Mouse (Mus musculus): Measurements from ENCODE around the gene C1qtnf6. TPM values are rescaled to one million over a fixed set of nuclear protein-coding genes. Genes with fewer than 3 reads are reported as not detected.

Gene C1qtnf6
- total and polyA plus RNA-seq, 3 experiments: 0.15 to 1.3 TPM; not detected in 1

GRCm38 (mm10) chr15:78572270-78572600, 41.0 kb upstream of the C1qtnf6 start:
- H3K27ac ChIP-seq (ENCODE audit: control insufficient read depth, low read depth, low read length): peak overlapping the region; percentile 84
- H3K4me3 ChIP-seq (ENCODE audit: control insufficient read depth in 1 of 2, insufficient read depth in 1 of 2, low read depth in 2 of 2, low read length in 2 of 2): peak overlapping the region; percentile 71 to 75
- peak overlapping the region; percentile 68 for H3K9ac ChIP-seq (ENCODE audit: control insufficient read depth, low read depth, low read length, poor library complexity, severe bottlenecking)
- H3K9me3 ChIP-seq (replicated peaks; ENCODE audit: insufficient read depth, low read length): no peaks in the 10 kb centered on the region
- H3K4me1 ChIP-seq (ENCODE audit: control insufficient read depth in 1 of 2, insufficient read depth in 2 of 2, low read length in 2 of 2): peaks cover 0 to 24% of the 10 kb centered on the region in 2 experiments; a peak in 3 of 4 replicates
- H3K79me2 ChIP-seq (ENCODE audit: control insufficient read depth, insufficient read depth, low read length, poor library complexity): peaks cover 18% of the 10 kb centered on the region
- H3K36me3 ChIP-seq (ENCODE audit: control insufficient read depth in 1 of 2, insufficient read depth in 2 of 2, low read length in 2 of 2): peaks cover 8 to 13% of the 10 kb centered on the region in 2 experiments; a peak in 3 of 4 replicates
- DNase-seq (ENCODE audit: low read depth, low spot score): no peak
- H3K27me3 ChIP-seq (ENCODE audit: control insufficient read depth in 1 of 2, insufficient read depth in 2 of 2, low read length in 2 of 2): no peaks in the 10 kb centered on the region
- TF ChIP-seq GABPA (IDR thresholded peaks at IDR 0.05; ENCODE audit: low read depth, low read length) (no peak), TAL1 (IDR thresholded peaks at IDR 0.05; ENCODE audit: low read length) (no peak), EP300 (IDR thresholded peaks at IDR 0.05; ENCODE audit: low read depth in 1 of 2, low read length in 2 of 2) (no peak), SMC3 (IDR thresholded peaks at IDR 0.05; ENCODE audit: low read depth, low read length) (no peak), MEF2A (IDR thresholded peaks at IDR 0.05; ENCODE audit: extremely low read depth, insufficient replicate concordance, low read depth, low read length, poor library complexity, severe bottlenecking) (no peak), MXI1 (IDR thresholded peaks at IDR 0.05; ENCODE audit: low read depth, low read length) (no peak)

- H3K4me1 ChIP-seq (ENCODE audit: control insufficient read depth in 1 of 2, insufficient read depth in 2 of 2, low read length in 2 of 2): peaks cover 0 to 24% of the 10 kb centered on the region in 2 experiments; a peak in 3 of 4 replicates
Observed at GRCm38 (mm10) chr15:78571554-78572269, 40.5 kb upstream of the C1qtnf6 start.

More at GRCm38 (mm10) chr15:78571554-78572269, 40.5 kb upstream of the C1qtnf6 start:
- Histone ChIP-seq H3K79me2 (ENCODE audit: control insufficient read depth, insufficient read depth, low read length, poor library complexity) (peaks cover 18% of the 10 kb centered on the region), H3K4me3 (ENCODE audit: control insufficient read depth in 1 of 2, insufficient read depth in 1 of 2, low read depth in 2 of 2, low read length in 2 of 2) (peak overlapping the region; percentile 71 to 75), H3K9me3 (replicated peaks; ENCODE audit: insufficient read depth, low read length) (no peaks in the 10 kb centered on the region), H3K27me3 (ENCODE audit: control insufficient read depth in 1 of 2, insufficient read depth in 2 of 2, low read length in 2 of 2) (no peaks in the 10 kb centered on the region), H3K27ac (ENCODE audit: control insufficient read depth, low read depth, low read length) (peak overlapping the region; percentile 84), H3K36me3 (ENCODE audit: control insufficient read depth in 1 of 2, insufficient read depth in 2 of 2, low read length in 2 of 2) (peaks cover 8 to 13% of the 10 kb centered on the region in 2 experiments; a peak in 3 of 4 replicates), H3K9ac (ENCODE audit: control insufficient read depth, low read depth, low read length, poor library complexity, severe bottlenecking) (peak overlapping the region; percentile 68)
- peak; percentile 95 for DNase-seq (ENCODE audit: low read depth, low spot score)
- no peak for TF ChIP-seq ZNF384 (IDR thresholded peaks at IDR 0.05; ENCODE audit: low read depth, low read length)
- peak; percentile 31; the same call in 1 of the 2 replicates for TF ChIP-seq NELFE (IDR thresholded peaks at IDR 0.05; ENCODE audit: low read depth, low read length)
- TF ChIP-seq BHLHE40 (IDR thresholded peaks at IDR 0.05; ENCODE audit: borderline replicate concordance, low read depth, low read length): peak; percentile 73; the same call in 1 of the 2 replicates
- TF ChIP-seq ELF1 (IDR thresholded peaks at IDR 0.05; ENCODE audit: low read depth, low read length): peak; percentile 53; the same call in 1 of the 2 replicates
- TF ChIP-seq SIN3A (IDR thresholded peaks at IDR 0.05; ENCODE audit: low read length): peak; percentile 91
- no peak for TF ChIP-seq MYC (IDR thresholded peaks at IDR 0.05; ENCODE audit: low read depth, low read length)
- no peak for TF ChIP-seq NRF1 (IDR thresholded peaks at IDR 0.05; ENCODE audit: insufficient read depth, low read depth, low read length, poor library complexity, severe bottlenecking)
- TF ChIP-seq RCOR1 (IDR thresholded peaks at IDR 0.05; ENCODE audit: low read depth, low read length): peak; percentile 53; the same call in 1 of the 2 replicates
- peak; percentile 90 for TF ChIP-seq MAZ (IDR thresholded peaks at IDR 0.05; ENCODE audit: low read depth, low read length)
- peak; percentile 92 for TF ChIP-seq TCF12 (IDR thresholded peaks at IDR 0.05; ENCODE audit: low read depth, low read length)
- TF ChIP-seq MXI1 (IDR thresholded peaks at IDR 0.05; ENCODE audit: low read depth, low read length): peak; percentile 69
- TF ChIP-seq ZC3H11A (IDR thresholded peaks at IDR 0.05; ENCODE audit: low read depth, low read length): no peak
- TF ChIP-seq HCFC1 (IDR thresholded peaks at IDR 0.05; ENCODE audit: low read depth, low read length): 0 out of 2 replicates have a peak, but pooled peaks have one; percentile 45
- TF ChIP-seq TBP (IDR thresholded peaks at IDR 0.05; ENCODE audit: low read depth, low read length): peak; percentile 48; the same call in 1 of the 2 replicates
- TF ChIP-seq GABPA (IDR thresholded peaks at IDR 0.05; ENCODE audit: low read depth, low read length): no peak
- TF ChIP-seq ZMIZ1 (IDR thresholded peaks at IDR 0.05; ENCODE audit: low read depth, low read length): 0 out of 2 replicates have a peak, but pooled peaks have one; percentile 68
- TF ChIP-seq CTCF (IDR thresholded peaks at IDR 0.05 in 2 of 3, conservative IDR thresholded peaks at IDR 0.05 in 1 of 3; ENCODE audit: control insufficient read depth in 1 of 3, insufficient read depth in 1 of 3, low read depth in 2 of 3, low read length in 3 of 3, poor library complexity in 1 of 3, severe bottlenecking in 1 of 3): no peak
- TF ChIP-seq TAL1 (IDR thresholded peaks at IDR 0.05; ENCODE audit: low read length): peak; percentile 97
- no peak for TF ChIP-seq E2F4 (IDR thresholded peaks at IDR 0.05; ENCODE audit: borderline replicate concordance, low read depth, low read length)
- TF ChIP-seq MEF2A (IDR thresholded peaks at IDR 0.05; ENCODE audit: extremely low read depth, insufficient replicate concordance, low read depth, low read length, poor library complexity, severe bottlenecking): no peak
- TF ChIP-seq EP300 (IDR thresholded peaks at IDR 0.05; ENCODE audit: low read depth in 1 of 2, low read length in 2 of 2): peak; percentile 78 to 92
- no peak for TF ChIP-seq POLR2AphosphoS5 (IDR thresholded peaks at IDR 0.05; ENCODE audit: borderline replicate concordance, low read depth, low read length)
- TF ChIP-seq GATA1 (IDR thresholded peaks at IDR 0.05; ENCODE audit: low read depth, low read length): peak; percentile 83
- peak; percentile 49; the same call in 1 of the 2 replicates for TF ChIP-seq USF1 (IDR thresholded peaks at IDR 0.05; ENCODE audit: low read depth, low read length)
- peak; percentile 99 for TF ChIP-seq ETS1 (IDR thresholded peaks at IDR 0.05; ENCODE audit: low read depth, low read length)
- TF ChIP-seq POLR2A (IDR thresholded peaks at IDR 0.05; ENCODE audit: control insufficient read depth in 1 of 2, insufficient read depth in 1 of 2, low read depth in 1 of 2, low read length in 2 of 2, poor library complexity in 1 of 2): peak; percentile 37 to 72; a peak in 3 of 4 replicates

Measured in MEL (cell line).